Mouse (Mus musculus) cortical plate, adult 2 months (tissue): ENCODE results near the gene Epha1.

Source experiments
- CTCF ChIP-seq: fragments of 200-500 bp; IDR thresholded peaks from 2 replicates; pipeline ENCODE4 v1.5.1; 2011; ENCODE audit warnings: mild to moderate bottlenecking, control low read depth, low read length; ENCODE audit not compliant: insufficient read depth; ENCODE audit errors: extremely low read depth
- POLR2A ChIP-seq: fragments of 200-500 bp; IDR thresholded peaks from 2 replicates; pipeline ENCODE4 v1.6.1; 2011; ENCODE audit warnings: mild to moderate bottlenecking, low read length, control low read depth; ENCODE audit not compliant: insufficient read depth; ENCODE audit errors: extremely low read depth

DNA sequence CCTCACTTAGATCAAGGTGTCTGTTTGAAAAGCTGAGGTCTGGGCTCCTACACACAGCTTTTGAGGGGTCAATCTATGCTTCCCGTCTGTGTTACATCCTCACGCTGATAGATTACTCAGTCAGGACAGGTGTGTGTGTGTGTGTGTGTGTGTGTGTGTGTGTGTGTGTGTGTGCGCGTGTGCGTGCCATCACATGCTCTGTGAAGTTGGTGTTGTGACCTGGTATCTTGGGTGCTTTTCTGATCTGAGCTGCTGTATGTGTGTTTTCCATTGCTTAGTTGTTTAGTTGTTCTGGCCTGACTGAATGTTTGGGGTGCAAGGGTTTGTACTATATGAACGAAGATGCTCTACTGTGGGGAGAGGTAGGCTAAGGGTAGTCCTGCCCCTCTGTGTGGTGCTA, 17.7 kb downstream of the Epha1 start:
- TF ChIP-seq POLR2A, result no peak
- no peak for TF ChIP-seq CTCF
